Mouse (Mus musculus) layer of hippocampus, postnatal 10 days (tissue): ENCODE measurements at regions not wholly inside any gene's neighbourhood (a gene's known extent, or its start where the extent isn't known, plus 50 kb on each side); places are given as distances from the start of the nearest gene placed in this dataset.

ENCODE experiments used
- DNase-seq, 2 experiments: peaks; one replicate each; pipeline ENCODE4 v3.0.0; 2021; ENCODE audit warnings: low spot score in 2 of 2

DNA sequence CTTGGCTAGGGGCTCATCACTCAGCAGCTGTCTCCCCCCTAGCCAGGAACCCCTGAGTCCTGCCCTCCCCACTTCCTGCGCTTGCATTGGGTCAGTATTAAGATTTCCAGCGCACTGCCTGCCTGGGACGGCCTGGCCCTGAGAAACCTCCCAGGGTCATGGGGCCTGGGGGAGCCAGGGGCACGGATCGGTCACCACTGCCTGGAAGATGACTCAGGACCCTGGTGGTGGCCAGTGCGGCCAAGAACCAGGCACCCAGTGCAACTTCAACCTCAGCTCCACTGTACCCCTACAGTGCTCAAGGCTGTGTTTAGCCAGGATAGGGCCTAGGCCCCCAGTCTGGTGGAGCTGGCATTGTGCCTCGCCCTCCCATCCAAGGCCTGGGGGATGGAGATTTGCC lies 111.9 kb upstream of the Zbtb40 start:
- no peak for DNase-seq

DNA sequence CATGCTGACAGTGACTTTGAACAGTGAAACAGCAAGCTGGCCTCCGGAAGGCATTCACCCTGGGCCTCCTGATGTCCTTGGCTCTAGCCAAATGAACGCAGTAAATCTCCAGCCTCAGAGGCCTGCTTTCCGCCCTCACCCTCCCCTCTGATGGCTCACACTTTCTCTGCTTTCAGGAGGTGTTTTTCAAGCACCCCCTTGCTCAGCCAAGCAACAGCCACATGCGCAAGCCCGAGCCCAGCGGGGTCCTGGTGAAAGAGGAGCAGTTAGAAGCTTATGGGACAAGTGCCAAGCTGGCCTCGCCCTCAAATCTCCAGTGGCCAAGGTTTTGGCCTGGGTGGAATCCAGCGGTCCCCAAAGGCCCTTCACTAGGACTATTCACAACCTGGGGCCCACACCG lies 109.6 kb upstream of the Zbtb40 start:
- DNase-seq, result peak; percentile 50 to 67

GRCm38 (mm10) chr4:137156441-137157105 lies 108.0 kb upstream of the Zbtb40 start:
- no peak for DNase-seq

DNA sequence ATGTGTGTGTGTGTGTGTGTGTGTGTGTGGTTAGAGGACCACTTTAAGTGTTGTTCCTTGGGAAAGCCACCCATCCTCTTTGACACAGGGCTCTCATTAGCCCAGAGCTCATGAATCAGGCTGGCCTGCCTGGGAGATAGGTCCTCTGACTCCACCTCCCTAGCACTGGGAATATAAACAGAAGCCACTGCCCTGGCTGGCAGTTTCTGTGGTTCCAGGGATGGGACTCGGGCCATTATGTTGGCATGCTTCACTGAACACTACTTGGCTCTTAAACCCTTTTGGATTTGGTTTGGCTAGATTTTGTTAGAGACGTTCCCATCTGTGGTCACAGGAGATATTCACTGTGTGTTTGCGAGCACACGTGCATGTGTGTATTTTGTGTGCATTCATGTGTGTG lies 100.2 kb upstream of the Zbtb40 start:
- no peak for DNase-seq

DNA sequence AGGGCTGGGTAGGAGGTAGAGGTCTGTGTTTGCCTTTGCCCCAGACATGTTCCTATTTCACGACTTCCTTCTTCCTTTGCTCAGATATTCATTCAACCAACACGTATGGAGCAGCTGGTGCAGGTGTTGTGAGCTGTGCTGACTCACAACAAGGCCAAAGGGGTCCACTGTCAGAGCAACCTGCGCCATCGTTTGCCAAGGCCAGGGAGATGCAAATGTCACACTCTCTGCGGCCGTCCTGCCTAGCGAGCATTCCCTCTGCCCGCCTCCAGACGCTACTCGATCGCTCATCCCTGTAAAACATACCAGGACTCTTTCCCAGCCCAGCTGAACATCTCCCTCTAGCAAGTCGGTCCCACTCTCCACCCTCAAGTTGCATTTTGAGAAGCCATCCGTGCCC lies 99.2 kb upstream of the Zbtb40 start:
- no peak for DNase-seq

DNA sequence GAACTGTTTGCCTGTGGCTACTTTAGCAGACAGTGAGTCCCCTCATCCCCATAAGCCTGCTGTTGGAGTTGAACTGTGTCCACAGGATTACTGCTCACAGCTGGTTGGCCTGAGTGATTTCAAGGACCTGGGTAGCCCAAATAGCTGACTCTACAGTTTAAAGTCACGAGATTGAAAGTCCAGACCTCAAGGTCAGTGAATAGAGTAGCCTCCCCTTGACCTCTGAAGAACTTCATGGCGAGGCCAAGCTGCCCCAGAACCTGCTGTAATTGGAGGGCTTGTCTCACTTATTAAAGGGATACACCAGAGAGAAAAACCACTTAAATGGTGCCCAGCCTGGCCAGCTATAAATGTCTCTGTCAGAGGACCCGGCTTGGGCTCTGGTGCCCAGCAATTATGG lies 97.7 kb upstream of the Zbtb40 start:
- no peak for DNase-seq

DNA sequence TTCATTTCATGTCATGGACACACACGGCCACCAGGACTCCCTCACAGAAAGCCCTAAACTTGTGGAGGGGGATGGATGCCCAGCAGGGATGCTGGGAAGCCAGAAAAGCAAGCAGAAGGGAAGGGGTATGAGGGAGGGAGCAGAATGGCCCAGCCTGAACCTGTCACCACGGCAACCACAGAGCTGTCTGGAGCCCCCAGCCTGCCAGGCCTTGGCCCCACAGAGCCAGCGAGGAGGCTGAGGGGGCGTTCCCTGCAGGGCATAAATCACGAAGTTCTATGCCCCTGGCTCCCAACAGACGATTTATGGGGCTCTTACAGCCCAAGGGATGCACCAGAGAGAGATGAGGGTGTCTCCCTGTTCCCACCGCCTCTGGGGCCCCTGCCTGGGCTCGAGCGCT lies 93.7 kb upstream of the Zbtb40 start:
- DNase-seq, result peak; percentile 33 to 47

DNA sequence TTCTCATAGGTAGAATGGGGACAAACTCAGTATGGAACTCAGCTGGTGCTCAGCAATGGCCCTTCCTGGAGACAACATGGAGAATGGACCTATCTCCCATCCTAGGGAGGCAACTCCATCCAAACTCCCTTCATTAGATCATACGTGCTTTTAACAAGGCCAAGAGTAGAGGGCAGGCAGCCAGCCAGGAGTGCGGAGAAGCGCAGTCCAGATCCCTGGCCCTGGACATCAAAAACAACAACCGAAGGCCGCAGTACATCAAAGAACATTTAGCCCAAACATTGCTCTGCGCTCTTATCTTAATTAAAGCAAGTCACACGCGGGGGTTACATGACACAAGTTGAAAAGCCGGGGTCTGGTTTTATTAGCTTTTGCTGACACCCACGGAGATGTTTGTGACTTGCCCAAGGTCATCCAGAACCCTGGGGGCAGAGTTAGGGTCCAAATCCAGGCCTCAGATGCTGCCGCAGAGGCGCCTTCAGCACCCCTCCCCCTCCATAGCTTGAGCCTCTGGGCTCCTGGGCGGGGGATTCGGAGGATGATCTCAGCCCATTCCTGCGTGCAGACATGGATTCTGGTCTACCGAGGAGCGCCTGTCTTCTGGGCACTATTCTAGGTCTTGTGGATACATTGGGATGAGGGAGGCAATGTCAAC lies 90.6 kb upstream of the Zbtb40 start:
- DNase-seq, result no peak

DNA sequence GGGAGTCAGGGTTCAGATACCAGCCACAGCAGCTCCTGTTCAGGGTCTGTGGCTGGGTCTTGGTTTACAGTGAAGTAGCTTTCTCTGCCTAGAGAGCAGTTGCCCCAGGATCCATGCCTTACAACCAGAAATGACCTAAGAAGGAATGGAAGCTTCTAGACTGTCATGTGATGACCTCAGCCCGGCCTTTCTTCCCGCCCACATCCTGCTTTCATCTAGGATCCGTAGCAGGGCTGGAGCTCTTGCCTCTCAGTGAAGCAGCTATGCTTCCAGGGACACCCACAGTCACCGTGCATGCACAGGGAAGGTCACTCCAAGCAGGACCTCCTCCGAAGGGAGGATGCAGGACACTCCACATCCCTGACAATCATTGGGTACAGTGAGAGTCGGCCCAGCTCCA lies 89.5 kb upstream of the Zbtb40 start:
- DNase-seq, result no peak

GRCm38 (mm10) chr4:137136313-137136712 lies 87.7 kb upstream of the Zbtb40 start:
- no peak for DNase-seq

- no peak for DNase-seq
Measured at GRCm38 (mm10) chr4:137135792-137136191, 87.2 kb upstream of the Zbtb40 start.

GRCm38 (mm10) chr4:137134553-137134952 lies 86.0 kb upstream of the Zbtb40 start:
- no peak for DNase-seq

DNA sequence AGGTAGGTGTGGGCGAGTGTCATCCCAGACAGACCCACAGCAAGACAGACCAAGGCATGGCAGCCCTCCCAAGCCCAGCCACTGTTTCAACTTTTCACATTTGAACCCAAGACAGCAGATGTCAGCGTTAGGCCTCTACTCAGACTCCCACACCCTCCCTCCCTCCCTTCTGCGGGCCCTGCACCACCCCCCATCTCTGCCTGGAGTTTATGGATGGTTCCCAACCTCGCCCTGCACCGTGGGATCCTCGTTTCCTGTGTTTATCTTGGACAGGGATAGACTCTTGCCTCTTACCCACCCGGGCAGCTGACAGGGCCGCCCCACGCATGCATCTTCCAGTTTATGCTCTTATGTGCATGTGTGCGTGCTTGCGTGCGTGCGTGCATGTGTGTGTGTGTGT lies 85.2 kb upstream of the Zbtb40 start:
- DNase-seq, result no peak

GRCm38 (mm10) chr4:137130619-137131212 lies 82.1 kb upstream of the Zbtb40 start:
- no peak for DNase-seq

- DNase-seq, result peak in 1 of 2 experiments; percentile 13
Measured at GRCm38 (mm10) chr4:137128152-137128551, 79.6 kb upstream of the Zbtb40 start.

GRCm38 (mm10) chr4:137121684-137122083 lies 73.1 kb upstream of the Zbtb40 start:
- DNase-seq, result no peak

GRCm38 (mm10) chr4:137120597-137120996 lies 72.0 kb upstream of the Zbtb40 start:
- DNase-seq, result no peak

GRCm38 (mm10) chr4:137118332-137118715 lies 69.7 kb upstream of the Zbtb40 start:
- no peak for DNase-seq

DNA sequence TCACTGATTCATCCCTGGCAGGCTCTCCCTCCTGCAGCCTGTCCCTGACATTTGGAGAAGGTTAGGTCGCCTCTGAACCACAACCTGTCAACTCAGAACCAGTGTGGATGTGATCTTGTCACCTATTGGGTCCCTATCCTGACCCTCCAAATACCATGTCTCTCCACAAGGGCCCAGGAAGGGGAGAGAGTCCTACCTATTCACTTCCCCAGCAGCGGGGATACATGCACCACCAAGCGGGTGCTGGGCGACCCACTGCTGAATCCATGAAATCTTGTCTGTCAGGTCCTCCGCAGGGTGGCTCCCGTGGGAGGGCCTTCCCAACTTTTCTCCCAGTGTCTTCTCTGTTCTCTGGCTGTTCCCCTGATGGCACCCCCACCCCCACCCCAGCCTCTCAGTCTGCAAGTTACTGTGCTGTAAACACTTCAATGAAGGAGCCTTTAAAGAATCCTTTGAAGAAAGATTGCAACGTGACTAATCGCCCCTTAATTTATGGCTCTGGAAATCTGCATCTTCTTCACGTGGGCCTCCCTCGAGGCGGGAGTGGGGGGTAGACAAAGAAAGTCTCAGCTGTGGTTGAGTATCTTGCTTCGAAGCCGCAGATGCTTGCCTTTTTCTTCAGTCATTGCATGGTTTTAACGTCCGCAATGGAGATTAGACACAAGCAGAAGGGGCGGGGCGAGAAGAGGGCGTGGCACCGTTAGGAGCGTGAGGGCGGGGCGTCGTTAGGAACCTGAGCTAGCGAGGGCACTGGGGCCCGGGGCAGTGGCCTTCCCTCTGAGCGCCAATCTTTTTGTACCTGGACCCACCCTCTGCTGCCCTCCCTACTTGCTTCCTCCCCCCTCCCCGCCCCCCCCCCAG lies 69.1 kb upstream of the Zbtb40 start:
- peak; percentile 34 to 49 for DNase-seq

DNA sequence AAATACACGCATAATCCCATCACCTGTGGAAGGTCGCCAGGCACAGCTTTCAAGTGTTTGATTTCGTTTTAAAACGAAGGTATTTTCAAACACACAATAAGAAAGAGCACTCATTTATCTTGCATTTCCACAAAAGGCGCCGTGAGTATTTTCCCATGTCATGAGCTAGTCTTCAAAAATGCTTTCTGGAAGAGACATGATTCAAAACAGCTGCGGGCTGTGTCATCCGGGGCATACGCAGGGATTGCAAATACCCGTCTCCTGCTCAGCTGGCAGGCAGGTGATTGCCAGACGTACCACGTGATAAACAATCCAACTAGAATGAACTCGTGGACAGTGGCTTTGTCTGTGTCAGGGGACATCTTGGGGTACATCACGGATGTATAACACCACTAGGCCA lies 66.5 kb upstream of the Zbtb40 start:
- no peak for DNase-seq

DNA sequence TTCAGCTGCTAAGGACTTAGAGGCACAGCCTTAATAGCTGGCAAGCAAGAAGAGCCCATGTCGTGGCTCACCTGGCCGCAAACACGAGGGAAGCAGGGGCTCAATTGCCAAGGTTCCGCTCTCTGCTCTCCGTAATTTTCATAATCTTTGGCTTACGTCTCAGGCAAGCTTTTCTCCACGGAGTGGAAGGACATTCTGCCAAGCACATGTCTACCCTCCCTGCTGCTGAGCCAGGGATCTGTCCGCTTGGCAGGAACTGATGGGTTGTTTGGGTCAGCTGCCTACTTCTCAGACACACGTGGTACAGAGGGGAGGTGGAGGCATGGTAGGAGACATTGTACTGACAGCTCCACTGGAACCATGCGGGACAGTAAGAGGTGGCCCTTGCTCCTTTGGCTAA lies 61.7 kb upstream of the Zbtb40 start:
- no peak for DNase-seq
